Mouse (Mus musculus): ENCODE measurements around the gene Nop16.

The Nop16 gene

GRCm38 (mm10) chr13:54560608-54561007 lies 29.3 kb downstream of the Nop16 start:
- DNase-seq (ENCODE audit: low spot score in 2 of 2): no peak

DNA sequence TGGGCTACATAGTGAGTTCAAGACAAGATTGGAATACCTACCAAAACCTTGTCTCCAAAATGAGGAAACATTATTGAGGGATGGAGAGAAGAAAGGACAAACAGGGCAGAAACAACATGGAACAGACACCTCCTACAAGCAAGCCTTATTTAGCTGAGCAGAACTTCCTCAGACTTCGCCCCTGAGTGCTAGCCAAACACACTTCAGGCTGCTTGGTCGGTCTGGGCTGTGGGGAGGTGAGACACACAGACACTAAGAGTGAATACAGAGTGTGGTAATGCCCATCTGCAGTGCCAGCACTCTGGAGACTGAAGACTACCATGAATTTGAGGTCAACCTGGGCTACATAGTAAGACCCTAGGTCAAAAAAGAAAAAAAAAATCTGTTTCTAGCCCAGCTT lies 30.2 kb downstream of the Nop16 start:
- DNase-seq (ENCODE audit: low spot score in 2 of 2): no peak

GRCm38 (mm10) chr13:54557652-54558051 lies 32.2 kb downstream of the Nop16 start:
- no peak for DNase-seq (ENCODE audit: low spot score in 2 of 2)

DNA sequence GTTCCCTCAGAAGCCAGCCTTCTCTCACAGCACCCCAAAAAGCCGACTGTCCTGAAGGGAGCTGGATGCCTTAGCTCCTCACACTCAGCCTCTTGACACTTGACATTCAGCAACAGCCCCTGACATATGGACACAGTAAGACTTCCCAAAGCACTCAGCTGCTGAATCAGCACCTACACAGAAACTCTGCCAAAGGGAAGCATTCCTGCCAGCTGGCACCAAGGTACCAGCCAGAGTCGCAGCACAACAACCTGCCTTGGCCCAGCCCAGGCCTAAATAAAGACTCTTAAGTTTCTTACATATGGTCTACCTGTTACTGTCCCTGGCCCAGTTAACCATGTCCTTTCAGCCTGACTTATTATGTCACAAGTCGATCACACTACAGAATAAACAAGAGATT lies 33.1 kb downstream of the Nop16 start:
- no peak for DNase-seq (ENCODE audit: low spot score in 2 of 2)

- DNase-seq (ENCODE audit: low spot score in 2 of 2): no peak
These were observed 33.7 kb downstream of the Nop16 start for GRCm38 (mm10) chr13:54556176-54556575.

- DNase-seq (ENCODE audit: low spot score in 2 of 2): no peak
These were observed 41.9 kb downstream of the Nop16 start for GRCm38 (mm10) chr13:54548036-54548435.
